9 mouse cellular contexts compared by ENCODE assay signal in genomic region chr16:10846503-10846902, GRCm38 (mm10). TPM values are rescaled to one million over a fixed set of nuclear protein-coding genes. Genes with fewer than 3 reads are reported as not detected.
DNase-seq lines count a peak whose midpoint lies in the region; ATAC-seq and TF ChIP-seq lines count a peak whose summit lies in the region.
"Had no signal": no experiment of that assay in that cellular context is flagged by ENCODE, and none has a peak within 500 bp of the region (broad histone marks: within the 10 kb centered on the region; RNA-seq: fewer than 3 reads in every experiment).

No protein-coding gene starts in this region.

- no peak for TF ChIP-seq POLR2A in MEL (IDR thresholded peaks at IDR 0.05; ENCODE audit: control insufficient read depth in 1 of 2, insufficient read depth in 1 of 2, low read depth in 1 of 2, low read length in 2 of 2, poor library complexity in 1 of 2)

- H3K4me3 ChIP-seq in MEL (ENCODE audit: control insufficient read depth in 1 of 2, insufficient read depth in 1 of 2, low read depth in 2 of 2, low read length in 2 of 2) = no peak overlapping the region
- H3K4me3 ChIP-seq in kidney, embryonic 14.5 days (ENCODE audit: low read length) = no peak overlapping the region
- no peak overlapping the region for H3K4me3 ChIP-seq in liver, embryonic 12.5 days

- H3K36me3 ChIP-seq in MEL (ENCODE audit: control insufficient read depth in 1 of 2, insufficient read depth in 2 of 2, low read length in 2 of 2) = 0 out of 4 replicates have a peak, but pooled peaks cover 0 to 3% of the 10 kb centered on the region in 2 experiments
- no peaks in the 10 kb centered on the region for H3K36me3 ChIP-seq in kidney, embryonic 14.5 days (ENCODE audit: control insufficient read depth, insufficient read depth, low read length)
- no peaks in the 10 kb centered on the region for H3K36me3 ChIP-seq in liver, embryonic 12.5 days

- peak; percentile 68 for TF ChIP-seq RAD21 in MEL (IDR thresholded peaks at IDR 0.05; ENCODE audit: low read depth, low read length)

- DNase-seq in A20 (ENCODE audit: low read depth, low spot score) = peak; percentile 68
- DNase-seq in MEL (ENCODE audit: low read depth, low spot score) = peak; percentile 58
- peak; percentile 78 for DNase-seq in cerebellum, adult 9-10 months
- DNase-seq in right cerebral cortex, adult 18-20 months = peak; percentile 42
- DNase-seq in c-Kit-positive CD71-positive TER-119-positive erythroid progenitor cells, embryonic 14.5 days (ENCODE audit: low spot score) = no peak

- no peak for TF ChIP-seq EP300 in MEL (IDR thresholded peaks at IDR 0.05; ENCODE audit: low read depth in 1 of 2, low read length in 2 of 2)

- peak; percentile 60 to 78 (median 74) for TF ChIP-seq CTCF in MEL (IDR thresholded peaks at IDR 0.05 in 2 of 3, conservative IDR thresholded peaks at IDR 0.05 in 1 of 3; ENCODE audit: control insufficient read depth in 1 of 3, insufficient read depth in 1 of 3, low read depth in 2 of 3, low read length in 3 of 3, poor library complexity in 1 of 3, severe bottlenecking in 1 of 3)

- H3K9ac ChIP-seq in MEL (ENCODE audit: control insufficient read depth, low read depth, low read length, poor library complexity, severe bottlenecking) = no peak overlapping the region
- H3K9ac ChIP-seq in kidney, embryonic 14.5 days (ENCODE audit: low read depth, low read length) = no peak overlapping the region
- H3K9ac ChIP-seq in liver, embryonic 12.5 days = no peak overlapping the region

- no peaks in the 10 kb centered on the region for H3K27me3 ChIP-seq in MEL (ENCODE audit: control insufficient read depth in 1 of 2, insufficient read depth in 2 of 2, low read length in 2 of 2)
- no peaks in the 10 kb centered on the region for H3K27me3 ChIP-seq in kidney, embryonic 14.5 days (ENCODE audit: control insufficient read depth, insufficient read depth, low read length)
- H3K27me3 ChIP-seq in liver, embryonic 12.5 days (replicated peaks) = peaks cover 16% of the 10 kb centered on the region

- no peak overlapping the region for H3K27ac ChIP-seq in MEL (ENCODE audit: control insufficient read depth, low read depth, low read length)
- H3K27ac ChIP-seq in kidney, embryonic 14.5 days (ENCODE audit: low read depth, low read length) = no peak overlapping the region
- no peak overlapping the region for H3K27ac ChIP-seq in liver, embryonic 12.5 days

- H3K9me3 ChIP-seq in MEL (replicated peaks; ENCODE audit: insufficient read depth, low read length) = no peaks in the 10 kb centered on the region
- no peaks in the 10 kb centered on the region for H3K9me3 ChIP-seq in kidney, embryonic 14.5 days (ENCODE audit: control insufficient read depth, low read length)
- H3K9me3 ChIP-seq in liver, embryonic 12.5 days (replicated peaks) = no peaks in the 10 kb centered on the region

- ATAC-seq in granulocyte monocyte progenitor cell, adult 5-6 weeks (replicated peaks; ENCODE audit: poor library complexity, severe bottlenecking) = peak; percentile 62
- peak; percentile 71; the same call in 1 of the 2 replicates for ATAC-seq in kidney, embryonic 14.5 days (ENCODE audit: low FRiP score, low TSS enrichment)
- ATAC-seq in liver, embryonic 12.5 days = peak; percentile 62; the same call in 1 of the 2 replicates

- H3K79me2 ChIP-seq in MEL (ENCODE audit: control insufficient read depth, insufficient read depth, low read length, poor library complexity) = no peaks in the 10 kb centered on the region

- H3K4me2 ChIP-seq in kidney, embryonic 14.5 days (replicated peaks; ENCODE audit: low read depth, low read length) = no peak overlapping the region
- H3K4me2 ChIP-seq in liver, embryonic 12.5 days = no peak overlapping the region

- peaks cover 0 to 10% of the 10 kb centered on the region in 2 experiments; a peak in 2 of 4 replicates for H3K4me1 ChIP-seq in MEL (ENCODE audit: control insufficient read depth in 1 of 2, insufficient read depth in 2 of 2, low read length in 2 of 2)
- peaks cover 20% of the 10 kb centered on the region for H3K4me1 ChIP-seq in kidney, embryonic 14.5 days (ENCODE audit: control insufficient read depth, insufficient read depth, low read length)
- H3K4me1 ChIP-seq in liver, embryonic 12.5 days = peaks cover 17% of the 10 kb centered on the region

- WGBS in kidney, embryonic 14.5 days = 63% methylated on average over 4 of the region's 4 CpGs
- 43% methylated on average over 4 of the region's 4 CpGs for WGBS in liver, embryonic 12.5 days (ENCODE audit: insufficient replicate concordance)

TF ChIP-seq in MEL, 35 proteins besides CTCF, POLR2A, EP300 and RAD21:
- TF ChIP-seq MYC (IDR thresholded peaks at IDR 0.05; ENCODE audit: low read depth, low read length) (no peak), ZC3H11A (IDR thresholded peaks at IDR 0.05; ENCODE audit: low read depth, low read length) (peak; percentile 44; the same call in 1 of the 2 replicates), NELFE (IDR thresholded peaks at IDR 0.05; ENCODE audit: low read depth, low read length) (no peak), SMC3 (IDR thresholded peaks at IDR 0.05; ENCODE audit: low read depth, low read length) (peak; percentile 77), CHD2 (IDR thresholded peaks at IDR 0.05; ENCODE audit: low read length) (no peak), MYB (IDR thresholded peaks at IDR 0.05; ENCODE audit: low read depth, low read length) (no peak), USF2 (IDR thresholded peaks at IDR 0.05; ENCODE audit: borderline replicate concordance in 1 of 2, insufficient read depth in 1 of 2, low read depth in 1 of 2, low read length in 2 of 2) (no peak), KAT2A (conservative IDR thresholded peaks at IDR 0.05; ENCODE audit: low read depth, low read length) (no peak), MXI1 (IDR thresholded peaks at IDR 0.05; ENCODE audit: low read depth, low read length) (no peak), MAZ (IDR thresholded peaks at IDR 0.05; ENCODE audit: low read depth, low read length) (no peak)

RNA-seq across cellular contexts. Expression of gene Rmi2, which starts 11.6 kb away (rescaled TPM):
- 2.6 and 2.8 TPM in 2 replicates for total RNA-seq in MEL (2012; rRNA removed)
- 1 to 10 TPM in 1 of 2 experiments, not detected in 1; 8.0 TPM for polyA plus RNA-seq in MEL (2012; ENCODE audit: insufficient read depth in 1 of 2, insufficient read length in 2 of 2, low read depth in 1 of 2, low replicate concordance in 2 of 2, missing spikeins in 1 of 2)
- 10.5 and 13.9 TPM in 2 replicates for total RNA-seq in granulocyte monocyte progenitor cell, adult 5-6 weeks (2014; fragmentation: Nextera tagmentation)
- 5.4 and 5.5 TPM in 2 replicates for total RNA-seq in granulocyte monocyte progenitor cell, adult 5-6 weeks (2017)
- polyA plus RNA-seq in kidney, embryonic 14.5 days (2014; fragmentation: Nextera tagmentation; extraction: Ambion mirVana) = 6.0 and 6.2 TPM in 2 replicates
- polyA plus RNA-seq in liver, embryonic 12.5 days (2016; fragmentation: Nextera tagmentation; extraction: Ambion mirVana) = 3.4 and 3.8 TPM in 2 replicates

RNA-seq across cellular contexts. Expression of gene Gm11172, which starts 33.8 kb away (rescaled TPM):
- not detected in 2 replicates for total RNA-seq in MEL (2012; rRNA removed)
- not detected for polyA plus RNA-seq in MEL (2012; ENCODE audit: insufficient read depth in 1 of 2, insufficient read length in 2 of 2, low read depth in 1 of 2, low replicate concordance in 2 of 2, missing spikeins in 1 of 2)
- total RNA-seq in granulocyte monocyte progenitor cell, adult 5-6 weeks (2014; fragmentation: Nextera tagmentation) = not detected in 2 replicates
- not detected in 2 replicates for total RNA-seq in granulocyte monocyte progenitor cell, adult 5-6 weeks (2017)
- polyA plus RNA-seq in kidney, embryonic 14.5 days (2014; fragmentation: Nextera tagmentation; extraction: Ambion mirVana) = not detected in 2 replicates
- polyA plus RNA-seq in liver, embryonic 12.5 days (2016; fragmentation: Nextera tagmentation; extraction: Ambion mirVana) = not detected in 2 replicates
- total RNA-seq: gastrocnemius, postnatal 4 days had no signal

RNA-seq across cellular contexts. Expression of gene Prm1, which starts 40.9 kb away (rescaled TPM):
- not detected in 2 replicates for total RNA-seq in MEL (2012; rRNA removed)
- not detected for polyA plus RNA-seq in MEL (2012; ENCODE audit: insufficient read depth in 1 of 2, insufficient read length in 2 of 2, low read depth in 1 of 2, low replicate concordance in 2 of 2, missing spikeins in 1 of 2)
- not detected in 2 replicates for total RNA-seq in granulocyte monocyte progenitor cell, adult 5-6 weeks (2014; fragmentation: Nextera tagmentation)
- total RNA-seq in granulocyte monocyte progenitor cell, adult 5-6 weeks (2017) = not detected in 2 replicates
- not detected in 2 replicates for polyA plus RNA-seq in kidney, embryonic 14.5 days (2014; fragmentation: Nextera tagmentation; extraction: Ambion mirVana)
- polyA plus RNA-seq in liver, embryonic 12.5 days (2016; fragmentation: Nextera tagmentation; extraction: Ambion mirVana) = not detected in 2 replicates
- total RNA-seq: gastrocnemius, postnatal 4 days had no signal

RNA-seq across cellular contexts. Expression of gene Prm2, which starts 50.6 kb away (rescaled TPM):
- total RNA-seq in MEL (2012; rRNA removed) = not detected in 2 replicates
- polyA plus RNA-seq in MEL (2012; ENCODE audit: insufficient read depth in 1 of 2, insufficient read length in 2 of 2, low read depth in 1 of 2, low replicate concordance in 2 of 2, missing spikeins in 1 of 2) = not detected
- total RNA-seq in granulocyte monocyte progenitor cell, adult 5-6 weeks (2014; fragmentation: Nextera tagmentation) = not detected in 2 replicates
- not detected in 2 replicates for total RNA-seq in granulocyte monocyte progenitor cell, adult 5-6 weeks (2017)
- polyA plus RNA-seq in kidney, embryonic 14.5 days (2014; fragmentation: Nextera tagmentation; extraction: Ambion mirVana) = not detected in 2 replicates
- polyA plus RNA-seq in liver, embryonic 12.5 days (2016; fragmentation: Nextera tagmentation; extraction: Ambion mirVana) = not detected in 2 replicates
- total RNA-seq: gastrocnemius, postnatal 4 days had no signal

RNA-seq across cellular contexts. Expression of gene Prm3, which starts 55.8 kb away (rescaled TPM):
- total RNA-seq in MEL (2012; rRNA removed) = not detected in 2 replicates
- polyA plus RNA-seq in MEL (2012; ENCODE audit: insufficient read depth in 1 of 2, insufficient read length in 2 of 2, low read depth in 1 of 2, low replicate concordance in 2 of 2, missing spikeins in 1 of 2) = not detected
- not detected in 2 replicates for total RNA-seq in granulocyte monocyte progenitor cell, adult 5-6 weeks (2014; fragmentation: Nextera tagmentation)
- total RNA-seq in granulocyte monocyte progenitor cell, adult 5-6 weeks (2017) = not detected in 2 replicates
- not detected in 2 replicates for polyA plus RNA-seq in kidney, embryonic 14.5 days (2014; fragmentation: Nextera tagmentation; extraction: Ambion mirVana)
- polyA plus RNA-seq in liver, embryonic 12.5 days (2016; fragmentation: Nextera tagmentation; extraction: Ambion mirVana) = not detected in 2 replicates
- total RNA-seq: gastrocnemius, postnatal 4 days had no signal
